Mouse (Mus musculus): Measurements from ENCODE around the gene Spaca7. TPM values are rescaled to one million over a fixed set of nuclear protein-coding genes. Genes with fewer than 3 reads are reported as not detected.
"Not testable (repeated sequence)": the region's sequence is repeated elsewhere in the genome, so short reads cannot be mapped to it uniquely, and the experiment has no call there.

Gene Spaca7
- not detected in 2 replicates for total RNA-seq (2015; ENCODE audit: low replicate concordance)
- total RNA-seq (2017; ENCODE audit: low replicate concordance), result not detected in 2 replicates

DNA sequence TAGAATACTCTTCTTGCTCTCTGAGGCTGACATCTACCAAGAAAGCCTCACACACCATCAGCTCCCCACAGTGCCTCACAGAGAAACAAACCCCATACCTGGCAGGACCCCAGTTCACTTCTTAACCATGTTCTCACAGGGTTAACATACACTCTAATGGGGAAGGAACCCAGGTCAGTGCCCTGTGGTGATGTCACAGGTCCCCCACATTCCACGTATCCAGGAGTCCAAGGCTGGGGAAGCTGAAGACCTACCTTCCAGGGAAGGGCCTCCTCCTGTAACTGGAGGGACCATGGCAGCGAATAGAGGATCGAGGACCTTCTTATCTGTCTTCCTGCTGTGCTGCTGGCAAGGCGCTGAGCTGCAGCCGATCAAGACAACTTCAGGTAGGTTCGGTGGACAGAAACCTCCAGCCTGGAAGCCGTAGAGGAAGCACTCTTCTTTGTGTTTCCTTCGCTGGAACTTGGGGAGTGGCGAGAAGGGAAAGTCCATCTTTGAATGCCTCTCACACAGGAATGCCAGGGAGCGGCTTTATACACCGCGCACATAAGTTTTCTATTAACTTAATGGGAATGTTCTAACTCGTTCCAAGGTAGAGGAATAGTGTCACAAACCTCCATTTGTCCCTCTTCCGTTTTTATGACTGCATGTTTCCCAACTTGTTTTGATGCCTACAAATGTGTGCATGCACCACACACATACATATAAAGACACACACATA, at the start of gene Spaca7:
Gene Spaca7 (plus strand): TSS at position 216 of the 721 bp plus-strand sequence.
- ATAC-seq (replicated peaks; ENCODE audit: low FRiP score, poor library complexity, severe bottlenecking), result no peak

DNA sequence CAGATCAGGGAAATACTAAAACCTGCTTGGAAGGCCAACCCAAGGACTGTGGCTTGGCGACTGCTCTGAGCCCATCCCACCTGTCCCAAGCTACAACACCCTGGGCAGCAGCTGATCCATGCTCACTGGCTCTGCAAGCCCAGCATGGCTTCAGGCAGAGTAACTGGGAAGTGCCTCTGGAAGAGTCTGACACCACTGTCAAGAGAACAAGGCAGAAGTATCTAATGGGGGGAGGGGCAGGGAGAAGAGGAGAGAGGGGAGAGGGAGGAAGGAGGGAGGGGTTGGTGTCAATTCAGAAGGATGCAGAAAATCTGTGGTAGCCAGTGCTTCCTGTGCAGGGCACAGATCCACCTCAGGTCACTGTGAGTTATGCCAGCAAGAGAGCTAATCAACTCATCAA, 48.5 kb upstream of the Spaca7 start:
- no peak for ATAC-seq (replicated peaks; ENCODE audit: low FRiP score, poor library complexity, severe bottlenecking)

GRCm38 (mm10) chr8:12528659-12529058, 44.2 kb upstream of the Spaca7 start:
- no peak for ATAC-seq (replicated peaks; ENCODE audit: low FRiP score, poor library complexity, severe bottlenecking)

GRCm38 (mm10) chr8:12535617-12536016, 37.2 kb upstream of the Spaca7 start:
- no peak for ATAC-seq (replicated peaks; ENCODE audit: low FRiP score, poor library complexity, severe bottlenecking)

DNA sequence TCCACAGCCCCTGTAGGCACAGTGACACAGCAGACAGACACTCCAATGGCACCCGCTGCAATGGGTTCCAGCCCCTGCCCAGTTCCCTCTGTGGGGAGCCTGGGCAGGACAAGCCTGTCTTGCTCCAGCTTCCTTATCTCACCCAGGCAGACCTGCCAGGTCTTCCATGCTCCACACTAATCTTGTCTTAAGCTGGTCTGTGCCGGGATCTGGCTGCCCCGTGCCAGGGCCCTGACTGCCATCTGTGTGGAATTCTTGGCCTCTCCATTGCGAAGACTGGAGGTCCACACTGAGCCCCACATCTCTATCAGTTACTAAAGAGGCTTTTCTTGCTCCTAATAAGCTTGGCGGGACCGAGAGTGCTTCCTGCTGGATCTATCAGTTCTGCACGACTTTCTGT, 36.5 kb upstream of the Spaca7 start:
- no peak for ATAC-seq (replicated peaks; ENCODE audit: low FRiP score, poor library complexity, severe bottlenecking)

DNA sequence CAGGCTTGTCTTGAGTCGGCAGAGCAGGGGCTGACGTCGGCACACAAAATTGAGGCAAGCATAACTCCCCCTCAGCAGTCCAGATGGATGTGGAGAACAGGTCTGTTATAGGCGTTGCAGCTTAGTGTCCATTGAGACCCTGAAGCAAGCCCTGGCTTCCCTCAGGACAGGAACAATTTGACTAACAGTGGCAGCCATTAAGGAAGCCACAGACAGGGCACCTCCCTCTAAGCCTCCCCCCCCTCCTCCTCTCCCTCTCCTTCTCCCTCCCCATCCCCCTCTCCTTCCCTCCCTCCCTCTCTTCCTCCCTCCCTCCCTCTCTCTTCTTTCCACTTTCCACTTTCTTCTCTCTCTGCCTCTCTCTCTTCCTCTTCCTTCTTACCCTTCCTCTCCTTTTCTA, 27.6 kb upstream of the Spaca7 start:
- ATAC-seq (replicated peaks; ENCODE audit: low FRiP score, poor library complexity, severe bottlenecking), result no peak

DNA sequence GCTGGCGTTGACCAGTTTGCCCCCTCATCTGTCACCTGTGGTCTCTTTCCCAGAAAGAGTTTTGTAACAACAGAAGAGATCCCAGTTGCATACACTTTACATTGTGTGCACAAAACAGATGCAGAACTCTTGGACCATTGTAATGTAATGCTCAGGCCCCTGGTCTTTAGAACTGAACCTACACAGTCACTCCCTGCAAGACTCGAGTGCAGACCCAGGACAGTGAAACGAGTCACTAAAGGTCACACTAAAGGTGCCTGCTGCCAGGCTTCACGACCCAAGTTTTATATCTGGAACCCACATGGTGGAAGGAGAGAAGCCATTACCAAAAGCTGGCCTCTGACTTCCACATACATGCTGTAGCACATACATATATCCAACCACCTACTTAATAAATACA, 27.2 kb upstream of the Spaca7 start:
- no peak for ATAC-seq (replicated peaks; ENCODE audit: low FRiP score, poor library complexity, severe bottlenecking)

- ATAC-seq (replicated peaks; ENCODE audit: low FRiP score, poor library complexity, severe bottlenecking), result no peak
Measured at GRCm38 (mm10) chr8:12547466-12548220, 25.2 kb upstream of the Spaca7 start.

DNA sequence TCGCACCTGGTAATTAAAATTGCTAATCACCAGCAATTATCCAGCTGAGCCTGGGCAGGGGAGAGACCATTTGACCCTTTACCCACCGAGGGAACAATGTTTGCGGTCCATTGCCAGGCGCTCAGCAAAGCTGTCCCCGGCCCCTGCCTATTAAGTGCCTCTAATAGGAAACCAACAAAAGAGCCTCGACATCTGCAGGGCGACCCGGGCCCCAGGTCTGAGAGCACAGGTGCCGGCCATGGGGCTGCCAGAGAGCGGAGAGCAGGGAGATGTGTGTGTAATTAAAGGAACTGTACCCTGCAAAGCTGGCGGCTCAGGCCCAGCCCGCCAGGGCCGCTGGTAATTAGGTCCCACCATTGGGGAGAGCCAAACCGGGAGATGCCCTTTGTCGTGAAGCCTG, 24.6 kb upstream of the Spaca7 start:
- no peak for ATAC-seq (replicated peaks; ENCODE audit: low FRiP score, poor library complexity, severe bottlenecking)

DNA sequence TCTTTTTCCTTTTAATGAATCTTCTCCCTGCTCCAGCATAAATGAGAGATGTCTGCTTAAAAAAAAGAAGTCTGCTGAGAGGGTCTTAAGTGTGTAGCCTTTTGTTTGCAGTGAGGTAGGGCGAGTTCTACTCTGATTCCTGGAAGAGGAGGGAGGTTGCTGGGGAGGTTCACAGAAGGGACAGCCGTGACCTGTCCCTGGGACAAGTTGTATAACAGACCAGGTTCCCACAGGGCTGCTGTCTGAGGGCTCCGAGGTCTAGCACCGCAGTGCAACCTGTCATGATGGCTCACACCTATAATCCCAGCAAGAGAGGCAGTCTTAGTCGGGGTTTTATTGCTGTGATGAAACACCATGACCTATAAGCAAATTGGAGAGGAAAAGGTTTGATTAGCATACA, 24.1 kb upstream of the Spaca7 start:
- ATAC-seq (replicated peaks; ENCODE audit: low FRiP score, poor library complexity, severe bottlenecking), result no peak

- ATAC-seq (replicated peaks; ENCODE audit: low FRiP score, poor library complexity, severe bottlenecking), result no peak
Measured at GRCm38 (mm10) chr8:12555515-12556145, 17.2 kb upstream of the Spaca7 start.

DNA sequence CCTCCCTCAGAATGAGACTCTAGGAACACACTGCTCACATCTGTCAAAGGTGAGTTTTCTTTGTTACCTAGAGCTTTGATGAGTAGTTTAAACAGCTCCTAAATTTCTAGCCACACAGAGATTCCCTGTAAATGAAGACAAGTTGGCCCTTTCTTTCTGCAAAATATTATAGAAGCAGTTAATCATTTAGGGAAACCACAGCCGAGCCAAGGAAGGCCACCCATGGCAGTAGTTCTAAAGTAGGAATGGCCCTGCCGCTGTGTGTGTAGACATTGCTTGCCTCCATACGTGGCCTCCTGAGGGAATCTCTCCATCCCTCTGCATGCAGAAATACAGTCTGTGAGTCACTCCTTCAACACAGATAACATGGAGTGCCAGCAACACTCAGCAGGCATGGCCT, 14.0 kb upstream of the Spaca7 start:
- ATAC-seq (replicated peaks; ENCODE audit: low FRiP score, poor library complexity, severe bottlenecking), result no peak

GRCm38 (mm10) chr8:12561403-12561960, 11.3 kb upstream of the Spaca7 start:
- ATAC-seq (replicated peaks; ENCODE audit: low FRiP score, poor library complexity, severe bottlenecking), result no peak

DNA sequence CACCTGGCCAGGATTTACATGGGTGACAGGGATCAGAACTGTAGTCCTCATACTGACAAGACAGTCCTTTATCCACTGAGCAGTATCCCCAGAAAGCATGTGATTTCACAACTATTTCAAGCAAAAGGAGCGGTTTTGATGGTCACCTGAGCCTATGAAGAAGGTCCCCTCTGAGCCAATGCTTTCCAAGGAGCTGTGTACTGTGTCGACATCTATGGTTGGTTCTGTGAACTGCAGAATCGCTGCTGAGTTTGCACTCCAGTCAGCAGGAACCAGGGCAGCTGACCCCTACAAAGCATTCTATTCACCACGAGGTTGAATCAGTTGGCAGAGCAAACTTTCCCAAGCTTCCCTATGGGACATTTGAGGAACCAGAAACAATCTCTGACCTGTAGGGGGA, 8.5 kb upstream of the Spaca7 start:
- ATAC-seq (replicated peaks; ENCODE audit: low FRiP score, poor library complexity, severe bottlenecking), result no peak

DNA sequence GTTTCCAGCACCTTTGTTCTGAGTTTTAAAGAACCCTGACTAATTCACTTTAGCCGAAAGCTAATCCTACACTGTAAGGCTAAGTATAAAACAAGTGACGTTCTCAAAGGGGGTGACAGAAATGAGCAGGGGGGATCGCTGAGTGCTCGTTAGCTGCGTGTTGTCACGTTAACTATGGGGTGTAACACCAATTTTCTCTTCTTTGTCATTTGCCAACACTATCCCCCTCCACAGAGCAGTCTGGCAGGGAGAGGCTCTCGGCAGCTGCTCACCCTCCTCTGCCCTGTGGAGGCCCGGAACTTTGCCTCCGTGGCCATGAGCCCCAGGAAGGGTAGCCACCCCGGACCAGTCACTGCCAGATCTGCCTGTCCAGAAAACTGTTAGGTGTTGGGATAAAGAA, 7.3 kb upstream of the Spaca7 start:
- no peak for ATAC-seq (replicated peaks; ENCODE audit: low FRiP score, poor library complexity, severe bottlenecking)

DNA sequence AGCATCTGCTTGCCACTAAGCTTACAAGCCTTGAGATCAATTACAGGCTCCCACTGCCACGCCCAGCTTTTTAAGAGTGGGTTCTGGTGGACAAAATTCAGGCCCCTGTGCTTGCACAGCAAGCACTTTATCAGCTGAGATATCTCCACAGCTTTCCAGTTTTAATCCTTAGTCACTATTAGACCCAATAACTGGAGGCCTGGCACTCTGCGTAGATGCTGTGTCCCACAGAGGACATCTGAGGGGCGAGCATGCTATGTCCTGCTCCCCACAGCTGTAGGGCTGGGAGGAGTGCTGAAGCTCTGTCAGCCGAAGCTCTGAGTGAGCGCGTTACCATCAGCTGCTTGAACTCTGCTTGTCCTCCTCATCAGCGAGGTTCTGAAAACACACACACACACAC, 6.3 kb upstream of the Spaca7 start:
- ATAC-seq (replicated peaks; ENCODE audit: low FRiP score, poor library complexity, severe bottlenecking), result no peak

DNA sequence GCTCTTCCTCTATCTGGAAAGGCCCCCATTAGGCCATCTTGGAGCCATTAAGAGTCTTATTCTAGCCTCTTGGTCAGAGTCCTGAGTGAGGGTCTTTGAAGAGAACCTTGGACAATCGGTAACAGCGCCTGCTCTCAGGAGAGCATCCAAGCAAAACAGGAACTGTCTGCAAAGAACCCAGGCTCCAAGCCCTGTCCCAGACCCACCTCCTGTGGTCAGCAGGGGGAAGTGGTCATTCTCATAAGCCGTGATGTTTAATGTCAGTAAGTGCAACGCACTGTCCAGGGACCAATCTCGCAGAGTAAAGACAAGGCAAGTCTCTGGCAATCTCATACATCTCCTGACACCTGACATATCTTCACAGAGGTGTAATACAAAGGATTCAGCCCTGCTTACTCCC, 3.2 kb downstream of the Spaca7 start:
- ATAC-seq (replicated peaks; ENCODE audit: low FRiP score, poor library complexity, severe bottlenecking), result no peak

DNA sequence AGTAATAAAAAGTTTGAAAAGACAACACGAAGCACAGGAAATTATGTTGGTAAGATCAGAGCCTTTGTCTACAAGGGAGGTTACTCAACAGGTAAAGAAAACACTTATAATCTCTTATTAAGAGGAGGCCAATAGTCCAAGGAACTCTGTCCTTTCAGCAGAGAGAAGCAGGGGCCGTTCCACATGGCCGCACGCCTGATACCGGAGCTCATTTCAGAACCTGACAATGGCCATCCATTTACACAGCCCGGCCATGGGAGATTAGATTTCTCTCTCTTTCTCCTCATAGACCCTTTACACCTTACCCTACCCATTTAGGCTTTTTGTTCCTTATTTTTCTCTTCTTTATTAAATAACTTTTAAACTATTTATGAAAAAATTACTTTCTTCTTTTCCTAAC, 3.9 kb downstream of the Spaca7 start:
- ATAC-seq (replicated peaks; ENCODE audit: low FRiP score, poor library complexity, severe bottlenecking), result no peak

DNA sequence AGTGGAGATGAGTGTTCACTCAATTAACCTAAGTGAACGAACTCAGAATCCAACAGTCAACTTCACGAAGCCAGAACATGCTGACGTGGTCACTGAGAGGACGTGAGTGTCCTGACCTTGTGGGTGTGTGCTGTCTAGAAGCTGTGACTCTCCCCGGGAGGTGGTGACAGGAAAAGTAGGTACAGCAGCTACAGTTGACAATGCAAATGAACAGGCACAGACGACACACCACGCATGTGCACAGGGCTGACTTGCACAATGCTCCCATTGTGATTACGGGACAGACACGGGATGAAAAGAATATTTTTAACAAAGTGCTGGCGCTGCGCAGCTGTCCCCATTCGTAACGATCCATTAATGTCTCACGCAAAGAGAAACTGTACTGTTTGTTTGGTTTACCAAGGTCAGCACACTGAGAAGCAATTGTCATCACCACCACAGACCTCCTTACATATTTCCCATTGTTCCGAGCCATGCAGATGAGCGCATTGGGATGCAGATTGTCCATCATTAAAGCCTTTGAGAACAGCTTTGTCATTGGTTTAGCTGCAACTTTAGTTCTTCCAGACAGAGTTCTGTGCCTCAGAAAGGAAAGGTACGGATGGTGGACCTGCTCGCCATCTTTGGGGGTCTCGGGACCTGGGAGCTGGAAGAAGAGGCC, 6.6 kb downstream of the Spaca7 start:
- not testable (repeated sequence) for ATAC-seq (replicated peaks; ENCODE audit: low FRiP score, poor library complexity, severe bottlenecking)

DNA sequence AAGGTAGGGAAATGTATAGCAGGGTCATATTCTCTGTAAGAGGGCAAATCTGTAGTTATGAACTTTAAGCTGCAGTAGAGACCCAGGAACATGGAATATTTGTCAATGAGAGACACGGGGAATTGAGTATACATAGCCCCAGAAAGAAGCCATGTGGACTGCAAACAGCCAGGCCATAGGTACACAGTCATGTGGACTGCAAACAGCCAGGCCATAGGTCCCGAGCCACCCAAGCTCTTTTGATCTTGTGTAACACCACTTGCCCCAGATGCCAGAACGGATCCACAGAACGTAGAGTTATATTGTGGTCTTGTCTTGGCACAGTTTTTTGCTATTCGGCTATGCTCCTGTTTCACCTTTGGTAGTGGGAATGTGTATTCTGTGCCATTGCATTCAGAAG, 11.0 kb downstream of the Spaca7 start:
- no peak for ATAC-seq (replicated peaks; ENCODE audit: low FRiP score, poor library complexity, severe bottlenecking)

Measured in erythroid progenitor cell, adult 5-6 weeks (primary cell).